Mouse (Mus musculus) heart, embryonic 14.5 days (tissue): ENCODE measurements around the gene Atp6v0e. TPM values are rescaled to one million over a fixed set of nuclear protein-coding genes. Genes with fewer than 3 reads are reported as not detected.

Experiments
- ATAC-seq: fragments of 200-750 bp; cut with Nextera tagmentation; 2 replicates; pipeline ENCODE4 v1.8.0; 2017; ENCODE audit warnings: low read depth, moderate TSS enrichment; ENCODE audit not compliant: insufficient number of reproducible peaks, insufficient read depth, low FRiP score
- H3K27ac ChIP-seq, 2 experiments: fragments of 200-500 bp in 1 of 2; fragments of 300-500 bp in 1 of 2; sonication (generic) in 1 of 2; replicated peaks in 1 of 2; 2 replicates each; pipeline ENCODE4 v1.5.1; 2012 to 2014; ENCODE audit warnings: low read depth in 2 of 2, low read length in 2 of 2, control low read depth in 1 of 2, mild to moderate bottlenecking in 1 of 2, mixed read lengths in 1 of 2; ENCODE audit not compliant: control insufficient read depth in 1 of 2, insufficient read depth in 1 of 2
- H3K27me3 ChIP-seq: fragments of 300-500 bp; sonication (generic); 2 replicates; pipeline ENCODE4 v1.6.1; 2014; ENCODE audit warnings: mild to moderate bottlenecking, low read length, control low read depth; ENCODE audit not compliant: control insufficient read depth, insufficient read depth
- H3K36me3 ChIP-seq: fragments of 300-500 bp; sonication (generic); 2 replicates; pipeline ENCODE4 v1.6.1; 2014; ENCODE audit warnings: mild to moderate bottlenecking, control low read depth, low read length, mixed read lengths; ENCODE audit not compliant: control insufficient read depth, insufficient read depth
- H3K4me1 ChIP-seq, 2 experiments: fragments of 200-500 bp in 1 of 2; fragments of 300-500 bp in 1 of 2; sonication (generic) in 1 of 2; 2 replicates each; pipeline ENCODE4 v1.6.1; 2012 to 2014; ENCODE audit warnings: low read length in 2 of 2, control low read depth in 1 of 2, mixed read lengths in 1 of 2; ENCODE audit not compliant: control insufficient read depth in 2 of 2, insufficient read depth in 2 of 2
- H3K4me2 ChIP-seq: fragments of 300-500 bp; sonication (generic); 2 replicates; pipeline ENCODE4 v1.6.1; 2014; ENCODE audit warnings: mild to moderate bottlenecking, low read length
- H3K4me3 ChIP-seq, 2 experiments: fragments of 200-500 bp in 1 of 2; fragments of 300-500 bp in 1 of 2; sonication (generic) in 1 of 2; 2 replicates each; pipeline ENCODE4 v1.5.1; 2012 to 2014; ENCODE audit warnings: low read length in 2 of 2, mild to moderate bottlenecking in 2 of 2, control low read depth in 1 of 2, low read depth in 1 of 2, moderate library complexity in 1 of 2; ENCODE audit not compliant: control insufficient read depth in 1 of 2, insufficient read depth in 1 of 2
- H3K9ac ChIP-seq: fragments of 300-500 bp; sonication (generic); 2 replicates; pipeline ENCODE4 v1.6.1; 2014; ENCODE audit warnings: mild to moderate bottlenecking, low read length
- H3K9me3 ChIP-seq: fragments of 300-500 bp; sonication (generic); 2 replicates; pipeline ENCODE4 v1.6.1; 2016; ENCODE audit warnings: low read length, control low read depth; ENCODE audit not compliant: control insufficient read depth
- WGBS: fragments of 180-500 bp; shearing (Covaris S2); extraction: QIAGEN DNeasy Blood & Tissue Kit; methylation state at CpG from one replicate; pipeline ENCODE4 v1.1.7; 2014; 5-methylcytosine and 5-hydroxymethylcytosine counted together
- polyA plus RNA-seq: library from polyadenylated mRNA; unstranded; fragments of >200 nt; fragmentation: Nextera tagmentation; extraction: Ambion mirVana; gene quantifications from 2 replicates; pipeline ENCODE4 v1.2.1, GENCODE M21; 2014

Gene Atp6v0e
- polyA plus RNA-seq, 1 experiment from 2014 or later, result 227 TPM

DNA sequence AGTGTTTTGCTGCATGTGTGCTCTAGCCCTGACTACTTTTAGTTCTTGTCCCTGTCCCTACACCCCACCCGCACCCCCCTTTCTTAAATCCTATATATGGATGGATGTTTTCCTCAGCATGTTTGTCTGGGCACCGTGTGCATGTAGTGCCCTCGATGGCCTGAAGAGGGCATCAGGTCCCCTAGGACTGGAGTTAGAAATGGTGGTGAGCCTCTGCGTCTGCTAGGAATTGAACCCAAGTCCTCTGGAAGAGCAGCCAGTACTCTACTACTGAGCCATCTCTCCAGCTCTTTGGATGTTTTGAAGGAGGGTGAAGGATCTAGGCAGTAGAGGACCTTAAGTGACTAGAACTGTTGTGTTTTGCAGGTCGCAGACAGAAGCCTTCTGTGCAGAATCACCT lies 35.8 kb downstream of the Atp6v0e start:
- Histone ChIP-seq H3K27ac (peak overlapping the region; percentile 49 to 71; a peak in 2 of 4 replicates), H3K9me3 (no peaks in the 10 kb centered on the region), H3K9ac (no peak overlapping the region), H3K4me2 (no peak overlapping the region), H3K4me3 (no peak overlapping the region), H3K36me3 (peaks cover 60% of the 10 kb centered on the region), H3K4me1 (peaks cover 27 to 43% of the 10 kb centered on the region in 2 experiments), H3K27me3 (no peaks in the 10 kb centered on the region)
- ATAC-seq, result no peak
- WGBS, result 89% methylated on average over 5 of the region's 5 CpGs

DNA sequence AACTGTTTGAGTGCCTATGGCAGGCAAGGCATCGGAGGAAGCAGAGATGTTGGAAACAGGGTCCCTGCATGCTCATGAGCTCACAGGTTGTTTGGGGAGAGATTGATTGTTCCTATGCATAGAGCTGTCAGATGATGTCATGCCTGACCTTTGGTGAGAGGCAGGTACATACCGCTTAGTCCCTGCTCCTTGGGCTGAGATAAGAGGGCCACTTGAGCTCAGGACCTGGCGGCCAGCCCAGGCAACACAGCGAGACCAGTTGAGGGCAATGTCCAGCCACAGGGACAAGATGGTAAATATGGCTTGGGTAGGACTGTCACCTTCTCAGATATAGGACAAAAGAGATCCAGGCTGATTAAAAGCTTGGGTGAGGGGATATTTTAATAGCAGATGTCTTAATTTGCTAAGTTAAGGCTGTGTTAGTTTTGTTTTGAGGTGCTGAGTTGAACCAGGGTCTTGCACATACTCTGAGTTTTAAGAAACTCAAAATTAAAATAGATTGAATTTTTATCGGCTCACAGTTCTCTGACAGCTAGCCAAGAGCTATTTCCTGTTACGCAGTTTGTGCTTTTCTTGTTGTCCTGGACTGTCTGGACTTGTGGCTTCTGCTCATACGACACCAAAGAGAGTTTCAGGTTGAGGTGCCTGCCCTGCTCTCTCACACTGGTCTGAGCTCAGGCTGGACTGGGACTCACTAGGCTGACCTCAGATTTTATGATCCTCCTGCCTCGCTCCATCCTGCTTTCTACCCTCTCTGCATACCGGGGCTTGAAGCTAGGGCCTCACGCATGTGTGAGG lies 37.0 kb downstream of the Atp6v0e start:
- H3K27me3 ChIP-seq, result no peaks in the 10 kb centered on the region
- H3K4me2 ChIP-seq, result no peak overlapping the region
- H3K27ac ChIP-seq, result peak overlapping the region; percentile 67 to 71
- peaks cover 27 to 38% of the 10 kb centered on the region in 2 experiments for H3K4me1 ChIP-seq
- WGBS, result 52% methylated on average over 10 of the region's 10 CpGs
- no peak overlapping the region for H3K9ac ChIP-seq
- H3K36me3 ChIP-seq, result peaks cover 65% of the 10 kb centered on the region
- 0 out of 2 replicates have a peak, but pooled peaks cover 3% of the 10 kb centered on the region for H3K9me3 ChIP-seq
- 0 out of 2 replicates have a peak, but pooled peaks have one; percentile 51 for ATAC-seq
- H3K4me3 ChIP-seq, result no peak overlapping the region

DNA sequence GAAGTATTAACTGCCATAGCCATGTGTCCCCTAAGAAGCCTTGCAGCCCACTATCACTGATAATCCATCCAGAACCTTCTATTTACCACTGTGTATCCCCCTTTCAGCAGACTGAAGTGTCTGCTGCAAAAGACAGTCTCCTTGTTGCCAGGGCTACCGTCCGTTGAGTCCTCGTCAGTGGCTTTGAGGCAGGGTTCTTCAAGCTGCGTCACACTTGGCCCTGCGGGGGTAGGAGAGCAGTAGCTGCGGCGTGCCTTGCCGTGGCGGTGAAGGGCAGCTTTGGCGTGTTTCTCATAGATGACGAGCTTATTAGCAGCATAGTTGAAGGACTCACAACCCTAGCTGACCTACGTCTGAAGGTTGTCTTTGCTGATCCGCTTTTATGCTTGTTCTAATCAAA lies 38.5 kb downstream of the Atp6v0e start:
- no peaks in the 10 kb centered on the region for H3K27me3 ChIP-seq
- H3K9me3 ChIP-seq, result 0 out of 2 replicates have a peak, but pooled peaks cover 3% of the 10 kb centered on the region
- no peak for ATAC-seq
- H3K4me1 ChIP-seq, result peaks cover 27 to 48% of the 10 kb centered on the region in 2 experiments
- H3K9ac ChIP-seq, result no peak overlapping the region
- H3K27ac ChIP-seq, result peak overlapping the region; percentile 35 to 48; a peak in 3 of 4 replicates
- H3K36me3 ChIP-seq, result peaks cover 50% of the 10 kb centered on the region
- WGBS, result 37% methylated on average over 13 of the region's 13 CpGs
- H3K4me2 ChIP-seq, result peak overlapping the region; percentile 2; the same call in 1 of the 2 replicates
- H3K4me3 ChIP-seq, result no peak overlapping the region

DNA sequence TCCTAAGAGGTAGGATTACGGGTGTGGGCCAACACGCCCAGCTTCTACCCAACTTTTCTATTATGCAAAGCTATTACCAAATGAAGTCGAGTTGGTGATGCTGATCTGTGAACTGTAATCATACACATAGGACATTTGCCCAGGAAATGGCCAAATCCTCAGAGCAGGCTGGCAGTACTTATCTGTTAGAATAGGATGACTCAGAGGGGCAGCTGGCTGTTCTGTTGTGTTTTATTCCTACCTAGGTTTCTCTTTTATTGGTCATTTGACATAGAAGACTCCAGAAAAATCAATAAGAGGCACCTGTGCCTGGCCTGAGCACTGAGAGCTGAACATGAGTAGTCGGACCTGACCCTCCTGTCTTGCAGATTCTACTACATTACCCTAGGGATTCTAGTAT lies 39.6 kb downstream of the Atp6v0e start:
- Histone ChIP-seq H3K9ac (no peak overlapping the region), H3K27ac (0 out of 4 replicates have a peak overlapping the region, but pooled peaks of 1 of the 2 experiments have one; percentile 48), H3K27me3 (no peaks in the 10 kb centered on the region), H3K9me3 (0 out of 2 replicates have a peak, but pooled peaks cover 3% of the 10 kb centered on the region), H3K4me3 (no peak overlapping the region), H3K4me1 (peaks cover 28 to 51% of the 10 kb centered on the region in 2 experiments), H3K4me2 (no peak overlapping the region), H3K36me3 (peaks cover 40% of the 10 kb centered on the region)
- WGBS, result 79% methylated on average over 4 of the region's 4 CpGs
- no peak for ATAC-seq

DNA sequence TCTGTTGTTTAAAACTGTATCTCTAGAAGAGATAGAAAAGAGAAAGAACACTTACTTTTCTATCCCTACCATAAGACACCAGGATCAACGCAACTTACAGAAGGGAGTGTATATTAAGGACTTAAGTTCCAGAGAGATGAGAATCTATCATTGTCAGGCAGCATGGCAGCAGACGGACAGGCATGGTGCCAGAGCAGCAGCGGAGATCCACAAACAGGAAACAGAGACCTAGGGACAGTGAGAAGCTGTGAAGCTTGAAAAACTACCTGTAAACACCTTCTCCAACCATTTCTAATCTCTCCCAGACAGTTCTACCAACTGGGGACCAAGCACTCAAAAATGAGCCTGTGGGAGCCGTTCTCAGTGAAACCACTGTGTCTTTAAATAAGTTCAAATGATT lies 40.6 kb downstream of the Atp6v0e start:
- H3K9me3 ChIP-seq, result 0 out of 2 replicates have a peak, but pooled peaks cover 3% of the 10 kb centered on the region
- ATAC-seq, result no peak
- no peak overlapping the region for H3K9ac ChIP-seq
- WGBS, result 82% methylated on average over 4 of the region's 4 CpGs
- no peak overlapping the region for H3K4me3 ChIP-seq
- H3K36me3 ChIP-seq, result peaks cover 30% of the 10 kb centered on the region
- H3K4me2 ChIP-seq, result no peak overlapping the region
- no peak overlapping the region for H3K27ac ChIP-seq
- peaks cover 28 to 51% of the 10 kb centered on the region in 2 experiments for H3K4me1 ChIP-seq
- no peaks in the 10 kb centered on the region for H3K27me3 ChIP-seq

DNA sequence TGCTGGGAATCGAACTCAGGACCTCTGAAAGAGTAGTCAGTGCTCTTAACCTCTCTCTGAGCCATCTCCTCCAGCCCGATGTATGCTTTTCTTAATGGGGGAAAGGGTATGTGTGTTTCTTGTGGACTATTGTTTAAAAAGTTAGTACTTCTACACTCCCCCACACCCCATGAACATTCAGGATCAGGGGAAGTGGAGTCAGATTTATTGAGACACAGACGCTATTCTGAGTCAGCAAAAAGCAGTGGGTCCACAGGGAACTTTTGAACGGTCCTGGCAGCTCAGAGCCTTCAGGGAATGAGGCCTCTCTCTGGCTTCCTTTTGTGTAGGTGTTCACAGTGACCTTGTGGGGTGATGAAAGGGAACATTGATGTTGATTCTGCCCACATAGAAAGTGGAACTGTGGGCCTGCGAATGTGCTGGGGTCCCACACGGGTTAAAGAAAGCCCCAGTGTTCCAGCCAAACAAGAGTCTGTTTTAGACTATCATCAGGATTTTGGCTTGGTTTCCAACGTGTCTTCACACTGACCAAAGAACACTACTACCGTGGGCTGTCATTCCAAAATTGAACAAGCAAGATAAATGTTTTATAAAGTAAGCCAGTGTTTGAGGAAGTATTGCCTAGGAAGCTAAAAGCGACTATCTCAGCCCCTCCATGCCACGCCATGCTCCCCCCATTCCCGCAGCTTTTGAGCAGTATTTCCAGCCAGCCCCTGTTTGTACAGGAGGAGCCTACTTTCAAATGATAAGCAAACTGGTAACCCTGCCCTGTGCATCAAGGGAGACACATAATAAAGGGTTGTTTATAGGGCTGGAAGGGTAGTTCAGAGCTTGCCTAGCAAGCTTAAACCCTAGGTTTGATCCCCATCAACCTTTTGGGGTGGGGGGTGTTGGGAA lies 42.7 kb downstream of the Atp6v0e start:
- no peak for ATAC-seq
- Histone ChIP-seq H3K27me3 (no peaks in the 10 kb centered on the region), H3K4me1 (peaks cover 28 to 54% of the 10 kb centered on the region in 2 experiments), H3K4me3 (no peak overlapping the region), H3K27ac (peak overlapping the region; percentile 52 to 54), H3K36me3 (peaks cover 12% of the 10 kb centered on the region; the same call in 1 of the 2 replicates), H3K4me2 (no peak overlapping the region), H3K9ac (peak overlapping the region; percentile 9; the same call in 1 of the 2 replicates), H3K9me3 (0 out of 2 replicates have a peak, but pooled peaks cover 3% of the 10 kb centered on the region)
- WGBS, result 48% methylated on average over 11 of the region's 11 CpGs

DNA sequence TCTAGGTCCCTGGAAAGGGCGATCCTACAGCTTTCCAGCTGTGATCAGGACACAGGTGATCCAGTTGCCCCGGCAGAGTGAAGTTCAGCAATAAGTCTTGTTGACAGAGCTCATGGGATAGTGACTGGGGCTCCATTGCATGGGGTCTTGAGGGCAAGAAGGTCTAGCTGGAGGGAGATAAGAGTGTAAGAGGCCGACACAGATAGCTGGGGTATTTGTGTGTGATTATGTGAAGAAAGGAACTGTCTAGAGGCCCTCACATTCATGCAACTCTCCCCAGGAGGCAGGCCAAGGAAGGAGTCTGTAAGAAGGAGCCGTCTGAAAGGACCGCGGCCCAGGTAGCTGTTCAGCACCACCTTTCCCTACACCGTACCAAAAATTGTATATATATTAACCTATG lies 44.0 kb downstream of the Atp6v0e start:
- Histone ChIP-seq H3K9ac (no peak overlapping the region), H3K4me3 (no peak overlapping the region), H3K27me3 (no peaks in the 10 kb centered on the region), H3K9me3 (0 out of 2 replicates have a peak, but pooled peaks cover 3% of the 10 kb centered on the region), H3K4me2 (no peak overlapping the region), H3K27ac (no peak overlapping the region), H3K4me1 (peaks cover 21 to 41% of the 10 kb centered on the region in 2 experiments), H3K36me3 (peaks cover 9% of the 10 kb centered on the region; the same call in 1 of the 2 replicates)
- ATAC-seq, result no peak
- 54% methylated on average over 7 of the region's 7 CpGs for WGBS
